Mouse (Mus musculus): ENCODE measurements around the gene Fanci. TPM values are rescaled to one million over a fixed set of nuclear protein-coding genes. Genes with fewer than 3 reads are reported as not detected.
A peak's percentile ranks its signal among the peaks of the same experiment; 100 is the strongest.

Fanci gene
- polyA plus RNA-seq, 1 experiment from 2014 or later, result 3.0 TPM

DNA sequence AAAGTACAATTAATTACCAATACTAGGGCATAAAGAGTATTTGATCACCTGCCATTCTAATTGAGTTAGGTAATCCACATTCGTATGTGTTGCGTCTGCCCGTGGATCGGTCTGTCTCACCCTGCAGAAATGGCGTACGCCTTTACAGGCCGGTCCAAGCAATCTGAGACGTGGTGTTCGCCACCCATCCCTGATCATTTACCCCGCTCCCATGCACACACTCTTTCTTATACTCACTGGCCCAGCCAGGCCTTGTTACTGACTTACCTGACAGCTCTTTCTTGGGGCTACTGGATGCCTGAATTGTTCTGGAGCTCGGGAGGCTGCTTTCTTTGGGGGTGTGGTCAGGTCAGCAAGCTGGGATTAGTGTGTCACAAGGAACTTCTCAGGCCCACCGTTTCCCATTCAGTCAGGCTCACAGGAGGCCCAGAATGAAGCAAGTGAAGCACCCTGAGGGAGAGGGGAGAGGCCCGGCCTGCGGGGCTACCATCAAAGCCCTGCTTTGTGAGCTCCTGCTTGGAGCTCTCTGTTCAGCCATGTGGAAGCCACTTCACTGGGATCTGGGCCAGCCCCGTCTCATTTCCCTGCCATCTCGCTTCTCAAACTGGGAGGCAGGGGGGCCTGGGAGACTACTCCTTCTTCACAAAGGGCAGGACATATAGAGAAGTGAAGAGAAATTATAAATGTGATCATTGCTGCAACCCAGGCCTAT is 5.2 kb upstream of the Fanci start, which contains the start of gene Rlbp1:
Gene Rlbp1, minus strand, starts transcription at position 627 of the 712 bp plus-strand sequence.
- no peak for TF ChIP-seq EP300 (IDR thresholded peaks at IDR 0.05; ENCODE audit: low read depth)
- no peak for TF ChIP-seq CTCF (IDR thresholded peaks at IDR 0.05; ENCODE audit: low read depth)
- Histone ChIP-seq H3K9me3 (ENCODE audit: low read length) (no peaks in the 10 kb centered on the region), H3K4me2 (ENCODE audit: low read depth, low read length) (no peak within 1 kb of the TSS), H3K4me3 (ENCODE audit: low read depth, low read length) (no peak within 1 kb of the TSS), H3K36me3 (replicated peaks; ENCODE audit: insufficient read depth, low read length) (no peaks in the 10 kb centered on the region), H3K9ac (replicated peaks) (no peak within 1 kb of the TSS), H3K27ac (ENCODE audit: low read depth) (no peak within 1 kb of the TSS), H3K27me3 (ENCODE audit: insufficient read depth, low read length) (no peaks in the 10 kb centered on the region), H3K4me1 (ENCODE audit: insufficient read depth) (peaks cover 2% of the 10 kb centered on the region; the same call in 1 of the 2 replicates)
- DNase-seq (no peak), ATAC-seq (no peak)
- WGBS (ENCODE audit: insufficient replicate concordance), result 74% methylated on average over 16 of the region's 16 CpGs

DNA sequence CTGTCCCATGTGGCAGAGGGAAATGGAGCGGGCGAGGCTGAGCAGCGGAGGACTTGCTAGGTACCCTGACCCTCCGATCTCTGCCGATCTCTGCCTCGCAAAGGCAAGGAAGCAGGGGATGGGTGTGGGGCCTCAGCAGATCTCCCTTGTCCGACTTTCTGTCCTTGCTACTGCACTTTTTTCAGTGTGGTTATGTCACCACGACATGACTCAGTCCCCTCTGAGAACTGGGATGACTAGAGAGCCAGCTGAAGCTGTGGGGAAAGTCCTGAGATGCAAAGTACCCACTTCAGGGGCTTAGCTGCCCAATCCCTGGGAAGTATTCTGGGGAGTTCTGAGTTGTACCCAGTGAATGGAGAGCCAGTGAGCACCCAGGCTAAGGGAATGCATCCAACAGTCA is 4.6 kb upstream of the Fanci start:
- Histone ChIP-seq H3K9ac (replicated peaks) (no peak overlapping the region), H3K9me3 (ENCODE audit: low read length) (no peaks in the 10 kb centered on the region), H3K36me3 (replicated peaks; ENCODE audit: insufficient read depth, low read length) (no peaks in the 10 kb centered on the region), H3K4me2 (ENCODE audit: low read depth, low read length) (no peak overlapping the region), H3K27me3 (ENCODE audit: insufficient read depth, low read length) (no peaks in the 10 kb centered on the region), H3K27ac (ENCODE audit: low read depth) (no peak overlapping the region), H3K4me1 (ENCODE audit: insufficient read depth) (peaks cover 4% of the 10 kb centered on the region; the same call in 1 of the 2 replicates), H3K4me3 (ENCODE audit: low read depth, low read length) (no peak overlapping the region)
- DNase-seq, result no peak
- WGBS (ENCODE audit: insufficient replicate concordance), result 72% methylated on average over 8 of the region's 8 CpGs
- ATAC-seq, result no peak
- TF ChIP-seq EP300 (IDR thresholded peaks at IDR 0.05; ENCODE audit: low read depth) (no peak), CTCF (IDR thresholded peaks at IDR 0.05; ENCODE audit: low read depth) (no peak)

DNA sequence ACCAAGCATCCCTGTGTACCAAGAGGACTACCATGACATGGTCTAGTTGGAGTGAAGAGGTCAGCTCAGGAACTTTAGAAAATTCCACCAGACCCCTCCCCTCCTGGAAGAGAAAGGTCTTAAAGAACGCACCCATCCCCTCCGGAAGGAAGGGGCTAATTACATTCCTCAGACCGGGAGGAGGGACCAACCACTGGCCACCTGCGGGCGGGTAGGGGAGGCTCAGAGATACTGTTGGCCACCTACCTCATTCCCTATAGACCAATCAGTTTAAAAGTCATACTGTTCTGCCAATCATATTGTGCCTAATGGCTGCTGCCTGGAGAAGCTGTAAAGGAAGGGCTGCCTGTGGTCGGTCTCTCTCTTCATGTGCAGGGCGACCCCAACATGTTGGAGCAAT is 3.7 kb upstream of the Fanci start:
- Histone ChIP-seq H3K36me3 (replicated peaks; ENCODE audit: insufficient read depth, low read length) (no peaks in the 10 kb centered on the region), H3K4me1 (ENCODE audit: insufficient read depth) (peaks cover 8% of the 10 kb centered on the region; the same call in 1 of the 2 replicates), H3K27me3 (ENCODE audit: insufficient read depth, low read length) (no peaks in the 10 kb centered on the region), H3K4me3 (ENCODE audit: low read depth, low read length) (no peak overlapping the region), H3K27ac (ENCODE audit: low read depth) (no peak overlapping the region), H3K9me3 (ENCODE audit: low read length) (no peaks in the 10 kb centered on the region), H3K4me2 (ENCODE audit: low read depth, low read length) (no peak overlapping the region), H3K9ac (replicated peaks) (no peak overlapping the region)
- DNase-seq (no peak), ATAC-seq (no peak)
- WGBS (ENCODE audit: insufficient replicate concordance), result 64% methylated on average over 7 of the region's 7 CpGs
- no peak for TF ChIP-seq EP300 (IDR thresholded peaks at IDR 0.05; ENCODE audit: low read depth)
- TF ChIP-seq CTCF (IDR thresholded peaks at IDR 0.05; ENCODE audit: low read depth), result no peak

DNA sequence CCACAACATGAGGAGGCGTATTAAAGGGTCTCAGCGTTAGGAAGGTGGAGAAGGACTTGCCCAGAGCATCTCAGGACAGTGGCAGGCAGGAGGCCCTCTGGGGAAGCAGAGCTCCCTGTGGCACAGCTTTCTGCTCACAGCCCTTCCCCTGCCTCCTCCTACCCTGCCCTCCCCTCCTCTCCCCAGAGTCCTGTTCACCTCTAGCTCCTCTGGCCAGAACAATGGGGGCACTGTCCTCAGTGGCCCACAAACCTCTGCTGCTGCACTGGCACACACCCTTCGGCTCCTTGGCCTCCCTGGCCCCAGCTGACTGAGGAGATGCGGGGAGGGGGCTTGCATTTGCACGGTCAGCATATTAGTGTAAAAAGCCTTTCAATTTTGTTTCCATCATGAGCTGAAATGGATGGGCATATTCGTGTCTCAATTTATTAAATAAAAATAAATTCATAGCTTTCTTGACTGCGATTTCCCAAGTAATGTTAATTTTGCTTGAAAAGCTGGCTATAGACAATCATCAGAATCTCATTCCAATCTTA is 3.0 kb upstream of the Fanci start:
- TF ChIP-seq EP300 (IDR thresholded peaks at IDR 0.05; ENCODE audit: low read depth) (no peak), CTCF (IDR thresholded peaks at IDR 0.05; ENCODE audit: low read depth) (no peak)
- DNase-seq, result no peak

DNA sequence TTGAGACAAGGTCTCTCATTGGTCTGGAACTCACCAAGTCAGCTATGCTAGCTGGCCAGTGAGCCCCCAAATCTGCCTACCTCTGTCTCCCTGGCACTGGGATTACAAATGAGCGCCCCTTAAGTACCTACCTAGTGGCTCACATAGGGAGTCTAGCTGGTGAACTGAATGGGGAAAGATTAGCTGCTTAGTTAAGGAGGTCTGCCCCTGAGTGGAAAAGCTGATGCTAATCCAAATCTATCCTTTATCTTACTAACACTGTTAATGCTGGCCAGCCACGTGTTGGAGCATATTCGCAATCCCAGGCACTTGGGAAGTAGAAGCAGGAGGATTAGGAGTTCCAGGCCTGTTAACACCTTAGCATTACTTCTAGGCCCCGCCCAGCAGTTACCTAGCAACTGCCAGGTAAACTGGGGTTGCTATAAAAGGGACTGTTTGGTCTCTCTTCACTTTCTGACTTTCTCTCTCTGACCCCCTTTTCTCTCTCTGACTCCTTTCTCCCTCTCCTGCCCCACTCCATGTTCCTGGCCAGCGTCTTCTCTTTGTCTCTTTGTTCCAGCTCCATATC is 1.5 kb upstream of the Fanci start:
- TF ChIP-seq EP300 (IDR thresholded peaks at IDR 0.05; ENCODE audit: low read depth) (no peak), CTCF (IDR thresholded peaks at IDR 0.05; ENCODE audit: low read depth) (no peak)
- no peak overlapping the region for H3K27ac ChIP-seq (ENCODE audit: low read depth)
- peaks cover 9% of the 10 kb centered on the region; the same call in 1 of the 2 replicates for H3K4me1 ChIP-seq (ENCODE audit: insufficient read depth)
- H3K9ac ChIP-seq (replicated peaks), result no peak overlapping the region
- no peaks in the 10 kb centered on the region for H3K36me3 ChIP-seq (replicated peaks; ENCODE audit: insufficient read depth, low read length)
- no peak overlapping the region for H3K4me2 ChIP-seq (ENCODE audit: low read depth, low read length)
- no peaks in the 10 kb centered on the region for H3K9me3 ChIP-seq (ENCODE audit: low read length)
- ATAC-seq (no peak), DNase-seq (no peak)
- H3K27me3 ChIP-seq (ENCODE audit: insufficient read depth, low read length), result no peaks in the 10 kb centered on the region
- no peak overlapping the region for H3K4me3 ChIP-seq (ENCODE audit: low read depth, low read length)
- WGBS (ENCODE audit: insufficient replicate concordance), result 75% methylated on average over 5 of the region's 5 CpGs

More for the DNA sequence above, 3.0 kb upstream of the Fanci start:
- no peak overlapping the region for H3K4me2 ChIP-seq (ENCODE audit: low read depth, low read length)
- WGBS (ENCODE audit: insufficient replicate concordance), result 78% methylated on average over 7 of the region's 7 CpGs
- H3K9ac ChIP-seq (replicated peaks), result no peak overlapping the region
- no peaks in the 10 kb centered on the region for H3K36me3 ChIP-seq (replicated peaks; ENCODE audit: insufficient read depth, low read length)
- ATAC-seq, result no peak
- peaks cover 9% of the 10 kb centered on the region; the same call in 1 of the 2 replicates for H3K4me1 ChIP-seq (ENCODE audit: insufficient read depth)
- H3K4me3 ChIP-seq (ENCODE audit: low read depth, low read length), result no peak overlapping the region
- no peaks in the 10 kb centered on the region for H3K9me3 ChIP-seq (ENCODE audit: low read length)
- H3K27ac ChIP-seq (ENCODE audit: low read depth), result no peak overlapping the region
- H3K27me3 ChIP-seq (ENCODE audit: insufficient read depth, low read length), result no peaks in the 10 kb centered on the region

DNA sequence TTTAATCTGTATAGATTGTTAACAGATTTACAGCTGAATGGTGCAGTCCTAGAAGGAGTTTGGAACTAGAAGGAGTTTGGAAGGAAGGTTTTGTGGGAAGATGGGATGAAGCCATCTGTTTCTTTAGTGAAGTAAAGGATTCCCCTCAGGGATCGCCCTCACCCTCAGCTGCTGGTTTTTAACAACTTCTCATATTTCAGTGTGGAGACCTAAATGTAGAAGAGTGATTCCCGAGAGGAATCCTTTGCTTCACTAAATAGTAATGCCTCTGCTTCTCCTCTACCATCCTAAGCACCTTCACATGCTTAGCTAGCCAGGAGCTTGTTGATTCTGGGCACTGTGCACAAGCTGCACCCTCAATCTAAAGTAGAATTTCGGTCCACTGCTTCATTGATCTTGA is 258 bp upstream of the Fanci start:
- Histone ChIP-seq H3K36me3 (replicated peaks; ENCODE audit: insufficient read depth, low read length) (no peaks in the 10 kb centered on the region), H3K9me3 (ENCODE audit: low read length) (no peaks in the 10 kb centered on the region), H3K27ac (ENCODE audit: low read depth) (peak overlapping the region; percentile 62), H3K9ac (replicated peaks) (peak overlapping the region; percentile 79), H3K4me1 (ENCODE audit: insufficient read depth) (peaks cover 9% of the 10 kb centered on the region; the same call in 1 of the 2 replicates), H3K4me3 (ENCODE audit: low read depth, low read length) (peak overlapping the region; percentile 79), H3K4me2 (ENCODE audit: low read depth, low read length) (peak overlapping the region; percentile 98), H3K27me3 (ENCODE audit: insufficient read depth, low read length) (no peaks in the 10 kb centered on the region)
- TF ChIP-seq EP300 (IDR thresholded peaks at IDR 0.05; ENCODE audit: low read depth) (no peak), CTCF (IDR thresholded peaks at IDR 0.05; ENCODE audit: low read depth) (no peak)
- DNase-seq (no peak), ATAC-seq (no peak)
- WGBS (ENCODE audit: insufficient replicate concordance), result 18% methylated on average over 3 of the region's 3 CpGs
